Mouse (Mus musculus) brain, embryonic 14.5 days (tissue): ENCODE measurements around the gene Gad2.

Source experiments
- CTCF ChIP-seq: fragments of 200-500 bp; IDR thresholded peaks from 2 replicates; pipeline ENCODE4 v1.5.1; 2012; ENCODE audit warnings: inconsistent platforms, mild to moderate bottlenecking, moderate library complexity, borderline replicate concordance; ENCODE audit not compliant: insufficient read depth, insufficient read length; ENCODE audit errors: extremely low read depth
- POLR2A ChIP-seq: fragments of 200-500 bp; IDR thresholded peaks from 2 replicates; pipeline ENCODE4 v1.6.1; 2012; ENCODE audit warnings: mild to moderate bottlenecking, inconsistent platforms, borderline replicate concordance; ENCODE audit not compliant: poor library complexity, insufficient read depth, insufficient read length, severe bottlenecking; ENCODE audit errors: extremely low read depth

- TF ChIP-seq CTCF, result no peak; the same call in 1 of the 2 replicates
- TF ChIP-seq POLR2A, result no peak
Observed at GRCm38 (mm10) chr2:22689969-22690368, 68.0 kb downstream of the Gad2 start.
